Mouse (Mus musculus): Measurements from ENCODE around the gene Myo19.

DNA sequence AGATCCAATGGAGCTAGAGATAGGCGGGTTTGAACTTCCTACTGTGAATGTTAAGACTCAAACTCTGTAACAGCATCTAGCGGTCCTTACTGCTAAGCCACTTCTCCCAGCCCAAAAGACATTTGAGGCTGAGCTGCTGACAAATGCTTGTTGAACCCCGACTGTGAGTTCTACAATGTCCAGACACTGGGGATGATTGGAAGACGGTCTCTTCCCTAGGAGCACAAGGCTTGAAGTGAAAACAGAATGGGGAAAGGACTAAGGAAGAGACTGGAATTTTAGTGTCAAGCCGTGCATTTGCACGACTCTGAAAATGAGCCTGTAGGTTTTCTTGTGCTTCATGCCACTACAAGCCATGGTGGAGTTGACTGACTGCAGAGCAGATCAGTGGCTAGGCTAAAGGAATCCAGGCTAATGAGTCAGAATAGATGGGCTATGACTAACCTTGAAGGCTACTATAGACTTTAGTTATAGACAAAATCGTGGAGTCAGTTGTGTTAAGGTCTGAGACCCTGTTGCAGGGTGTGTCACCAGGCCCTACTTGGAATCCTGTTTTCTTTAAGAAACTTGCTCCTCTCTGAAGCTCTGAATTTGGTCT, 36.9 kb downstream of the Myo19 start:
- TF ChIP-seq POLR2A (IDR thresholded peaks at IDR 0.05; ENCODE audit: control insufficient read depth, low read depth, low read length) (no peak), CTCF (IDR thresholded peaks at IDR 0.05; ENCODE audit: control insufficient read depth, insufficient read depth, insufficient replicate concordance, low read depth, low read length) (no peak)
